Mouse (Mus musculus): Measurements from ENCODE around the gene Nmnat2.

DNA sequence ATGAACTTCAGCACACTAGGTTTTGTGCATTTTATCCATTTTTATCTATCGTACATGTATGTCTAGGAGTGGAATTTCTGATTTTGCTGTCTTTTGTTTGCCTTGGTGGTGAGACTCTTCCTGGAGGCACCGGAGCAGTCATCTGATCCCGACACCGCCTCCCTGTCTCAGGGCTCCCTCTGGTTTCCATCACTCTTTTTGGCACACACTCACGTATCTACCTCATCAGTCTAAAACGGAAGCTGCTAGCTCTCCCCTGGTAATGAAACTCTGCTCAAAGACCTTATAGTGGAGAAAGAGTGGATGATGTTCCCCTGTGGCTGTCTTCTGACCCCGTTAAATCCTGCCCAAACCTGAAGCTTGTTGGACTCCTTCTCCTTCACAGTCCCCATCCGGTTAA is 200.6 kb downstream of the Nmnat2 start:
- no peak for TF ChIP-seq MAFK (IDR thresholded peaks at IDR 0.05; ENCODE audit: borderline replicate concordance, low read depth, low read length)
- TF ChIP-seq CTCF (IDR thresholded peaks at IDR 0.05 in 2 of 3, conservative IDR thresholded peaks at IDR 0.05 in 1 of 3; ENCODE audit: control insufficient read depth in 1 of 3, insufficient read depth in 1 of 3, low read depth in 2 of 3, low read length in 3 of 3, poor library complexity in 1 of 3, severe bottlenecking in 1 of 3), result no peak
- TF ChIP-seq EP300 (IDR thresholded peaks at IDR 0.05; ENCODE audit: low read depth in 1 of 2, low read length in 2 of 2), result no peak
- TF ChIP-seq ELF1 (IDR thresholded peaks at IDR 0.05; ENCODE audit: low read depth, low read length), result no peak
- no peak for TF ChIP-seq ZKSCAN1 (IDR thresholded peaks at IDR 0.05; ENCODE audit: low read depth, low read length)
- TF ChIP-seq TCF12 (IDR thresholded peaks at IDR 0.05; ENCODE audit: low read depth, low read length), result no peak
- TF ChIP-seq ZC3H11A (IDR thresholded peaks at IDR 0.05; ENCODE audit: low read depth, low read length), result no peak
- no peak for TF ChIP-seq CHD2 (IDR thresholded peaks at IDR 0.05; ENCODE audit: low read length)
- no peak for TF ChIP-seq POLR2A (IDR thresholded peaks at IDR 0.05; ENCODE audit: control insufficient read depth in 1 of 2, insufficient read depth in 1 of 2, low read depth in 1 of 2, low read length in 2 of 2, poor library complexity in 1 of 2)
- no peak for TF ChIP-seq HCFC1 (IDR thresholded peaks at IDR 0.05; ENCODE audit: low read depth, low read length)

Measured in MEL (cell line).